Mouse (Mus musculus) bone marrow, adult 2 months (tissue): ENCODE results near the gene Aco2.

ENCODE experiments used
- CTCF ChIP-seq: fragments of 200-500 bp; IDR thresholded peaks from 2 replicates; pipeline ENCODE4 v1.5.1; 2011; ENCODE audit warnings: low read length, control low read depth; ENCODE audit not compliant: control insufficient read depth, insufficient read depth
- POLR2A ChIP-seq: fragments of 200-500 bp; IDR thresholded peaks from 2 replicates; pipeline ENCODE4 v1.6.1; 2011; ENCODE audit warnings: low read depth, mild to moderate bottlenecking, control low read depth, low read length, borderline replicate concordance; ENCODE audit not compliant: control insufficient read depth

GRCm38 (mm10) chr15:81915663-81916062 lies 43.6 kb downstream of the Aco2 start:
- TF ChIP-seq POLR2A (no peak), CTCF (no peak)
